Mouse (Mus musculus): ENCODE measurements around the gene Trmt44.

DNA sequence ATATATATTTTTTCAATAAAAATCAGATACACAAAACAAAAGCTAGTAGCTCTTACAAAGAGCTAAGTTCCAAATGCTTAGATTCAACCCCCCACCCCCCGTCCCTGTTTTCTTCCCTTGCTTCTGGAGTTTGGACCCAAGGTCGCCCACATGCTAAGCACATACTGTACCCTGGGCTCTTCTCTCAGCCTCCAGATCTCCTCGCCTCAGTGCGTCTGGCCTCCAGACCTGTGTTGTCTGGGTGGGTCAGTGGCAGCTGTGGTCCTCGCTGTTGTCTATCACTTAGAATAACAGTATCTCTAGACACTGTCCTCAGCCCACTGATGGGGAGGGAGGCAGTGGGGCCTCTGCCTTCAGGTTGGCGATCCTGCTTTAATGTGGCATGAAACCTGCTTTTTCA is 18.4 kb upstream of the Trmt44 start:
- no peak for TF ChIP-seq EP300 (IDR thresholded peaks at IDR 0.05; ENCODE audit: insufficient read depth, low read depth, low read length)
- no peak for TF ChIP-seq CTCF (IDR thresholded peaks at IDR 0.05; ENCODE audit: low read depth, low read length)
- no peak for TF ChIP-seq POLR2A (IDR thresholded peaks at IDR 0.05; ENCODE audit: insufficient read depth, low read length)

All from ES-Bruce4 (cell line).